Mouse (Mus musculus) limb, embryonic 12.5 days (tissue): ENCODE results near the gene Zfp72. TPM values are rescaled to one million over a fixed set of nuclear protein-coding genes. Genes with fewer than 3 reads are reported as not detected.
A peak's percentile ranks its signal among the peaks of the same experiment; 100 is the strongest.

ENCODE experiments used
- ATAC-seq: fragments of 200-750 bp; cut with Nextera tagmentation; 2 replicates; pipeline ENCODE4 v1.8.0; 2017; ENCODE audit warnings: low read depth, moderate TSS enrichment; ENCODE audit not compliant: insufficient number of reproducible peaks, insufficient read depth, low FRiP score, low TSS enrichment
- H3K27ac ChIP-seq: fragments of 300-500 bp; sonication (generic); 2 replicates; pipeline ENCODE4 v1.5.1; 2016; ENCODE audit warnings: mild to moderate bottlenecking, moderate library complexity
- H3K27me3 ChIP-seq: fragments of 300-500 bp; sonication (generic); 2 replicates; pipeline ENCODE4 v1.6.1; 2016; ENCODE audit warnings: mild to moderate bottlenecking, moderate library complexity
- H3K36me3 ChIP-seq: fragments of 300-500 bp; sonication (generic); 2 replicates; pipeline ENCODE4 v1.6.1; 2016; ENCODE audit warnings: mild to moderate bottlenecking, moderate library complexity
- H3K4me1 ChIP-seq: fragments of 300-500 bp; sonication (generic); replicated peaks from 2 replicates; pipeline ENCODE4 v1.6.1; 2016
- H3K4me2 ChIP-seq: fragments of 300-500 bp; sonication (generic); 2 replicates; pipeline ENCODE4 v1.6.1; 2016; ENCODE audit warnings: mild to moderate bottlenecking, moderate library complexity
- H3K4me3 ChIP-seq: fragments of 300-500 bp; sonication (generic); replicated peaks from 2 replicates; pipeline ENCODE4 v1.5.1; 2016; ENCODE audit warnings: mild to moderate bottlenecking
- H3K9ac ChIP-seq: fragments of 300-500 bp; sonication (generic); replicated peaks from 2 replicates; pipeline ENCODE4 v1.6.1; 2016; ENCODE audit warnings: mild to moderate bottlenecking, moderate library complexity
- H3K9me3 ChIP-seq: fragments of 300-500 bp; sonication (generic); 2 replicates; pipeline ENCODE4 v1.6.1; 2016; ENCODE audit warnings: mild to moderate bottlenecking, moderate library complexity
- WGBS: fragments of 180-500 bp; shearing (Covaris S2); methylation state at CpG from one replicate; pipeline ENCODE4 v1.1.7; 2016; 5-methylcytosine and 5-hydroxymethylcytosine counted together
- microRNA counts: library from miRNA; unstranded; fragments of <30 nt; microRNA quantifications from one replicate; lab custom pipeline; 2017
- microRNA-seq: library from miRNA; unstranded; fragments of <30 nt; microRNA quantifications from one replicate; pipeline ENCODE4, GENCODE M21; 2017
- polyA plus RNA-seq: library from polyadenylated mRNA; unstranded; fragments of >200 nt; fragmentation: Nextera tagmentation; extraction: Ambion mirVana; gene quantifications from 2 replicates; pipeline ENCODE4 v1.2.1, GENCODE M21; 2016

The Zfp72 gene
- polyA plus RNA-seq, 1 experiment from 2014 or later, result 4.2 TPM

DNA sequence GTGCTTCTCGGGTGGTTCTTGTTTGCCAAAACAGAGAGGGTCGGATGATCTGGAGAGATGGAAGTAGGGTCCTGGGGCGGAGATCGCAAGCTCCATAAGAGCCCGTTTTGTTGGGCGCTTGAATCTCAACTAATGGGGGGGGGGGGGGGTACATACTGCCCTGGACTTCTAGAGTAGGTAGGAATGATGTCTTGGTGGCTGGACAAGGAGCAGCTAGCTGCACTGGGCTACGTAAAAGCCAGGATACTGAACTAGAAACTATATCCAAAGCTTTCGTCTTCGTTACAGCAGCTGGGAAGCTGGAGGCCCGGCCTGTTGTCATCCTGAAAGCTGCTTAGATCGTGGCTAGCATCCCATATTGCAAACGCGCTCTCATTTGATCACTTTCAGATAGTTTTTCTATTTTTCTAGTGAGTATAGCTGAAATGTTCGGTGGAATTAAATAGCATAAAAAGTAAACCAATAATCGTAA, 40.2 kb downstream of the Zfp72 start:
- Histone ChIP-seq H3K4me3 (peak overlapping the region; percentile 77), H3K9me3 (no peaks in the 10 kb centered on the region), H3K9ac (peak overlapping the region; percentile 87), H3K36me3 (peaks cover 26% of the 10 kb centered on the region), H3K4me2 (peak overlapping the region; percentile 64), H3K27ac (peak overlapping the region; percentile 82), H3K4me1 (peaks cover 13% of the 10 kb centered on the region), H3K27me3 (no peaks in the 10 kb centered on the region)
- ATAC-seq, result peak; percentile 44
- 1% methylated on average over 15 of the region's 15 CpGs for whole genome bisulfite sequencing

GRCm38 (mm10) chr13:74349566-74350434, 40.8 kb downstream of the Zfp72 start, which contains the start of the genes Sdha and Ccdc127:
Gene Sdha (minus strand): TSS chr13:74350280.
Gene Ccdc127 (plus strand): TSS chr13:74350309.
- Histone ChIP-seq H3K9ac (peak within 1 kb of the TSS; percentile 87), H3K27me3 (no peaks in the 10 kb centered on the region), H3K36me3 (peaks cover 22% of the 10 kb centered on the region), H3K4me1 (peaks cover 13% of the 10 kb centered on the region), H3K27ac (peak within 1 kb of the TSS; percentile 82), H3K4me2 (peak within 1 kb of the TSS; percentile 64), H3K9me3 (no peaks in the 10 kb centered on the region), H3K4me3 (peak within 1 kb of the TSS; percentile 77)
- ATAC-seq, result peak; percentile 96
- whole genome bisulfite sequencing, result 1% methylated on average over 57 of the region's 57 CpGs

GRCm38 (mm10) chr13:74341036-74341435, 49.6 kb downstream of the Zfp72 start:
- peaks cover 75% of the 10 kb centered on the region for H3K36me3 ChIP-seq
- H3K27me3 ChIP-seq, result no peaks in the 10 kb centered on the region
- WGBS, result 58% methylated on average over 3 of the region's 3 CpGs
- no peaks in the 10 kb centered on the region for H3K9me3 ChIP-seq
- no peak overlapping the region for H3K4me2 ChIP-seq
- no peak overlapping the region for H3K27ac ChIP-seq
- ATAC-seq, result no peak; the same call in 1 of the 2 replicates
- H3K4me1 ChIP-seq, result no peaks in the 10 kb centered on the region
- H3K4me3 ChIP-seq, result no peak overlapping the region
- no peak overlapping the region for H3K9ac ChIP-seq

DNA sequence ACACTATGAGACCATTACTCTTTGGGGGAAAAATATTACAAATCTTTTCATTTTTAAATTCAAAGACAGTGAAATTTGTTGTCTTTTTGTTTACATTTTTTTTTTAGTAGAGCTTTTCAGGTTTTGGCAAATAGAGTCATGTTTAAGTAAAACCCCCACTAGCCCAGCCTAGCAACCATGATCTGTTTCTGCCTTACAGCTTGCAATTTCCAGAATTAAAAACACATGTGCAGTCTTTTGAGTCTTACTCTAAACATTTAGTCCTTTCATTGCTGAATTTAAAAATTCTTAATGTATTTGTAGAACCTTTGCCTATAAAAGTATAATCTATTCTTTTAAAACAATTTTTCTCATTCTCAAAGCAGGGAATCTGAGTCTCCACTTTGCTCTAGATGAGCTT, 61.3 kb downstream of the Zfp72 start:
- Histone ChIP-seq H3K4me1 (no peaks in the 10 kb centered on the region; the same call in 1 of the 2 replicates), H3K27ac (no peak overlapping the region)
- no peak for ATAC-seq

More for the DNA sequence above, 61.3 kb downstream of the Zfp72 start:
- no peak overlapping the region for H3K4me2 ChIP-seq
- no peak overlapping the region for H3K4me3 ChIP-seq
- no peak overlapping the region for H3K9ac ChIP-seq
- no peaks in the 10 kb centered on the region for H3K27me3 ChIP-seq
- H3K36me3 ChIP-seq, result peaks cover 82% of the 10 kb centered on the region
- H3K9me3 ChIP-seq, result no peaks in the 10 kb centered on the region

MicroRNA genes within 50 kb of the gene (microRNA counts, 519-probe panel; counts per million panel counts)
- not detected for microRNA mmu-miR-692 (lab: Ali Mortazavi, UCI)

Small RNA genes lying within 50 kb of the gene (microRNA-seq; reads per million reads assigned to microRNA genes)
- not detected for gene Mir692-3

Other genes starting within 250 kb of the Zfp72 start
- gene Exoc3, start 182.1 kb downstream of the Zfp72 start, polyA plus RNA-seq, result 64.7 and 73.2 TPM in 2 replicates
- 1.3 and 1.6 TPM in 2 replicates for gene Ahrr, start 98.5 kb downstream of the Zfp72 start, polyA plus RNA-seq
- 130 and 139 TPM in 2 replicates for gene Pdcd6, start 73.3 kb downstream of the Zfp72 start, polyA plus RNA-seq
- 235 and 236 TPM in 2 replicates for gene Sdha, start 40.6 kb downstream of the Zfp72 start, polyA plus RNA-seq
- gene Ccdc127, start 40.5 kb downstream of the Zfp72 start, polyA plus RNA-seq, result 61.5 and 67.4 TPM in 2 replicates
- gene Lrrc14b, start 26.8 kb downstream of the Zfp72 start, polyA plus RNA-seq, result not detected in 2 replicates
- gene Ftl1-ps1, start 8.9 kb upstream of the Zfp72 start, polyA plus RNA-seq, result 72.8 and 74.6 TPM in 2 replicates
- 22.1 and 28.4 TPM in 2 replicates for gene Zfp825, start 103.2 kb upstream of the Zfp72 start, polyA plus RNA-seq
- 4.3 TPM in 2 replicates for gene Erap1, start 248.7 kb upstream of the Zfp72 start, polyA plus RNA-seq